Mouse (Mus musculus) ES-Bruce4 (cell line): ENCODE data around the gene Maff.

ENCODE experiments used
- CTCF ChIP-seq: IDR thresholded peaks from one replicate; pipeline ENCODE4 v1.8.1; 2011; ENCODE audit warnings: low read depth, low read length
- EP300 ChIP-seq: IDR thresholded peaks from 2 replicates; pipeline ENCODE4 v1.6.1; 2011; ENCODE audit warnings: low read depth, low read length; ENCODE audit not compliant: insufficient read depth
- POLR2A ChIP-seq: IDR thresholded peaks from one replicate; pipeline ENCODE4 v1.8.1; 2011; ENCODE audit warnings: low read length; ENCODE audit not compliant: insufficient read depth

GRCm38 (mm10) chr15:79406564-79406963 lies 60.1 kb downstream of the Maff start:
- TF ChIP-seq EP300 (no peak), CTCF (no peak), POLR2A (no peak)
